Mouse (Mus musculus): Measurements from ENCODE around the gene Slc22a3. TPM values are rescaled to one million over a fixed set of nuclear protein-coding genes. Genes with fewer than 3 reads are reported as not detected.

The Slc22a3 gene
- polyA plus RNA-seq, 1 experiment from 2014 or later, result 0.05 TPM

- no peak for TF ChIP-seq CTCF (IDR thresholded peaks at IDR 0.05; ENCODE audit: low read depth)
- no peak for TF ChIP-seq EP300 (optimal IDR thresholded peaks at IDR 0.05)
- Histone ChIP-seq H3K4me3 (ENCODE audit: low read depth, low read length) (no peak overlapping the region), H3K4me2 (replicated peaks; ENCODE audit: low read depth) (no peak overlapping the region), H3K27me3 (ENCODE audit: control insufficient read depth, insufficient read depth, low read length) (no peaks in the 10 kb centered on the region), H3K9me3 (ENCODE audit: control insufficient read depth, low read length) (no peaks in the 10 kb centered on the region), H3K4me1 (replicated peaks; ENCODE audit: control insufficient read depth, insufficient read depth) (no peaks in the 10 kb centered on the region), H3K27ac (replicated peaks) (no peak overlapping the region), H3K9ac (ENCODE audit: low read length) (no peak overlapping the region), H3K36me3 (ENCODE audit: control insufficient read depth, insufficient read depth, low read length) (no peaks in the 10 kb centered on the region)
- ATAC-seq (ENCODE audit: low FRiP score, low TSS enrichment) (no peak), DNase-seq (ENCODE audit: low spot score) (no peak)
- WGBS, result 62% methylated on average over 2 of the region's 2 CpGs
These were observed 62.9 kb downstream of the Slc22a3 start for GRCm38 (mm10) chr17:12444561-12444960.

- H3K4me1 ChIP-seq (replicated peaks; ENCODE audit: control insufficient read depth, insufficient read depth), result no peaks in the 10 kb centered on the region
- no peaks in the 10 kb centered on the region for H3K9me3 ChIP-seq (ENCODE audit: control insufficient read depth, low read length)
- no peaks in the 10 kb centered on the region for H3K36me3 ChIP-seq (ENCODE audit: control insufficient read depth, insufficient read depth, low read length)
- H3K27ac ChIP-seq (replicated peaks), result no peak overlapping the region
- TF ChIP-seq CTCF (IDR thresholded peaks at IDR 0.05; ENCODE audit: low read depth) (no peak), EP300 (optimal IDR thresholded peaks at IDR 0.05) (no peak)
- no peak overlapping the region for H3K4me2 ChIP-seq (replicated peaks; ENCODE audit: low read depth)
- 54% methylated on average over 10 of the region's 10 CpGs for WGBS
- ATAC-seq (ENCODE audit: low FRiP score, low TSS enrichment) (no peak), DNase-seq (ENCODE audit: low spot score) (no peak)
- no peaks in the 10 kb centered on the region for H3K27me3 ChIP-seq (ENCODE audit: control insufficient read depth, insufficient read depth, low read length)
- no peak overlapping the region for H3K4me3 ChIP-seq (ENCODE audit: low read depth, low read length)
- H3K9ac ChIP-seq (ENCODE audit: low read length), result no peak overlapping the region
These were observed 69.7 kb downstream of the Slc22a3 start for GRCm38 (mm10) chr17:12437771-12438170.

GRCm38 (mm10) chr17:12431707-12432106, 75.8 kb downstream of the Slc22a3 start:
- H3K9ac ChIP-seq (ENCODE audit: low read length), result no peak overlapping the region
- no peak overlapping the region for H3K27ac ChIP-seq (replicated peaks)
- no peak for ATAC-seq (ENCODE audit: low FRiP score, low TSS enrichment)
- no peaks in the 10 kb centered on the region for H3K4me1 ChIP-seq (replicated peaks; ENCODE audit: control insufficient read depth, insufficient read depth)
- no peak for DNase-seq (ENCODE audit: low spot score)
- no peaks in the 10 kb centered on the region for H3K9me3 ChIP-seq (ENCODE audit: control insufficient read depth, low read length)
- TF ChIP-seq CTCF (IDR thresholded peaks at IDR 0.05; ENCODE audit: low read depth), result peak; percentile 13; the same call in 1 of the 2 replicates
- no peak for TF ChIP-seq EP300 (optimal IDR thresholded peaks at IDR 0.05)
- H3K4me2 ChIP-seq (replicated peaks; ENCODE audit: low read depth), result no peak overlapping the region
- no peaks in the 10 kb centered on the region for H3K36me3 ChIP-seq (ENCODE audit: control insufficient read depth, insufficient read depth, low read length)
- WGBS, result 46% methylated on average over 5 of the region's 5 CpGs
- H3K27me3 ChIP-seq (ENCODE audit: control insufficient read depth, insufficient read depth, low read length), result no peaks in the 10 kb centered on the region
- no peak overlapping the region for H3K4me3 ChIP-seq (ENCODE audit: low read depth, low read length)

DNA sequence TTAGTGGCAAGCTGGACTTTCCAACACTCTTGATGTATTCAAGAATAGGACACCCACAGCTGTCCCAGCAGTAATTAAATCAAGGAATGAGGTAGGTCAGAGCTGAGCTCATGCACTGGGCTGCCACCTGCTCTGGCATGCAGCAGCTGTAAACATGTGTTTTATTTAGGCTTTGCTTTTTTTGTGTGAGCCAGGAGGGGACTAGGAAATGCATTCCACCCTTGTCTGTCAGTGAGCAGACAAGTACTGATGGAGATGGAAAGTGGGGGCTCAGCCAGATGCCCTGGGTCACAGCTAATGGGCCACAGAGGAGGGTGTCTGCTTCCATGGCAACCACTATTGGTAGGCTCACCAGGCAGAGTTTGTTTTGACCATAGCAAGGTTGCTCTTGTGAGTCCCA, 79.1 kb downstream of the Slc22a3 start:
- no peaks in the 10 kb centered on the region for H3K27me3 ChIP-seq (ENCODE audit: control insufficient read depth, insufficient read depth, low read length)

DNA sequence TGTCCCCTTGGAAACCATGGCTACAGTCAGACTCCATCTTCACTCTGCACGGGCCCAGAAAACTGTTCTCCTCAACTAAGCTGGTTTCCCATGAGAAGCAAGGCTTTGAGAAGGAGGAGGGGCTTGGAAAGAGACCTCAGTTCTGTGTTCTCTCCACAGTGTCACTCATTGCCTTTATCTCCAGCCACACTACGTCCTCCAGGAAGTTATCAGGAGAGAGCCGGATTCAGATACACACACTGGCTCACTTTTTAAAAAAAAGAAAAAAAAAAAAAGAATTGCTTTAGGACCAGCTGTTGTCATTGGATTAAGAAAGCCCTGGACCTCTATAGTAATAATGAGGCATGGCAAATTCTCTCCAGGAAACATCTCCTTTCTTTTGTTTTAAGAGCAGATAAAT, 80.3 kb downstream of the Slc22a3 start:
- no peak for DNase-seq (ENCODE audit: low spot score)
- no peak overlapping the region for H3K4me3 ChIP-seq (ENCODE audit: low read depth, low read length)
- no peak overlapping the region for H3K4me2 ChIP-seq (replicated peaks; ENCODE audit: low read depth)
- no peak for ATAC-seq (ENCODE audit: low FRiP score, low TSS enrichment)
- TF ChIP-seq EP300 (optimal IDR thresholded peaks at IDR 0.05), result no peak
- no peak for TF ChIP-seq CTCF (IDR thresholded peaks at IDR 0.05; ENCODE audit: low read depth)
- no peak overlapping the region for H3K9ac ChIP-seq (ENCODE audit: low read length)
- no peaks in the 10 kb centered on the region for H3K9me3 ChIP-seq (ENCODE audit: control insufficient read depth, low read length)
- H3K27me3 ChIP-seq (ENCODE audit: control insufficient read depth, insufficient read depth, low read length), result no peaks in the 10 kb centered on the region
- H3K4me1 ChIP-seq (replicated peaks; ENCODE audit: control insufficient read depth, insufficient read depth), result no peaks in the 10 kb centered on the region
- WGBS, result 33% methylated on average over 3 of the region's 3 CpGs
- no peaks in the 10 kb centered on the region for H3K36me3 ChIP-seq (ENCODE audit: control insufficient read depth, insufficient read depth, low read length)
- no peak overlapping the region for H3K27ac ChIP-seq (replicated peaks)

More for the DNA sequence above, 79.1 kb downstream of the Slc22a3 start:
- no peak for ATAC-seq (ENCODE audit: low FRiP score, low TSS enrichment)
- H3K9me3 ChIP-seq (ENCODE audit: control insufficient read depth, low read length), result no peaks in the 10 kb centered on the region
- no peak overlapping the region for H3K9ac ChIP-seq (ENCODE audit: low read length)
- TF ChIP-seq CTCF (IDR thresholded peaks at IDR 0.05; ENCODE audit: low read depth), result no peak
- no peak for TF ChIP-seq EP300 (optimal IDR thresholded peaks at IDR 0.05)
- no peak overlapping the region for H3K4me2 ChIP-seq (replicated peaks; ENCODE audit: low read depth)
- H3K4me3 ChIP-seq (ENCODE audit: low read depth, low read length), result no peak overlapping the region
- no peak overlapping the region for H3K27ac ChIP-seq (replicated peaks)
- no peaks in the 10 kb centered on the region for H3K4me1 ChIP-seq (replicated peaks; ENCODE audit: control insufficient read depth, insufficient read depth)
- no peaks in the 10 kb centered on the region for H3K36me3 ChIP-seq (ENCODE audit: control insufficient read depth, insufficient read depth, low read length)
- no peak for DNase-seq (ENCODE audit: low spot score)

GRCm38 (mm10) chr17:12422143-12422542, 85.4 kb downstream of the Slc22a3 start:
- ATAC-seq (ENCODE audit: low FRiP score, low TSS enrichment) (no peak), DNase-seq (ENCODE audit: low spot score) (no peak)
- H3K4me1 ChIP-seq (replicated peaks; ENCODE audit: control insufficient read depth, insufficient read depth), result 0 out of 2 replicates have a peak, but pooled peaks cover 2% of the 10 kb centered on the region
- H3K9me3 ChIP-seq (ENCODE audit: control insufficient read depth, low read length), result no peaks in the 10 kb centered on the region
- H3K36me3 ChIP-seq (ENCODE audit: control insufficient read depth, insufficient read depth, low read length), result no peaks in the 10 kb centered on the region
- H3K27me3 ChIP-seq (ENCODE audit: control insufficient read depth, insufficient read depth, low read length), result no peaks in the 10 kb centered on the region
- H3K4me2 ChIP-seq (replicated peaks; ENCODE audit: low read depth), result no peak overlapping the region
- whole genome bisulfite sequencing, result 81% methylated on average over 1 of the region's 1 CpGs
- H3K4me3 ChIP-seq (ENCODE audit: low read depth, low read length), result no peak overlapping the region
- no peak overlapping the region for H3K9ac ChIP-seq (ENCODE audit: low read length)
- no peak for TF ChIP-seq EP300 (optimal IDR thresholded peaks at IDR 0.05)
- TF ChIP-seq CTCF (IDR thresholded peaks at IDR 0.05; ENCODE audit: low read depth), result peak; percentile 37
- no peak overlapping the region for H3K27ac ChIP-seq (replicated peaks)

Data from stomach, postnatal 0 days (tissue).